Mouse (Mus musculus) ES-E14 (cell line): ENCODE results near the gene Dlgap1. TPM values are rescaled to one million over a fixed set of nuclear protein-coding genes. Genes with fewer than 3 reads are reported as not detected.

Source experiments
- DNase-seq: peaks from one replicate; pipeline ENCODE4 v3.0.0-alpha.2; 2013; ENCODE audit warnings: low read depth, low spot score
- H3K27ac ChIP-seq: 2 replicates; pipeline ENCODE4 v1.5.1; 2012; ENCODE audit warnings: low read depth, mild to moderate bottlenecking, low read length, moderate library complexity, mixed read lengths; ENCODE audit not compliant: poor library complexity, insufficient read depth, severe bottlenecking
- H3K36me3 ChIP-seq: 2 replicates; pipeline ENCODE4 v1.6.1; 2012; ENCODE audit warnings: mild to moderate bottlenecking, low read length, moderate library complexity, mixed read lengths; ENCODE audit not compliant: control insufficient read depth, poor library complexity, insufficient read depth, severe bottlenecking
- H3K4me1 ChIP-seq, 2 experiments: fragments of 150-350 bp in 1 of 2; sonication (generic) in 1 of 2; 2 replicates each; pipeline ENCODE4 v1.6.1; 2012; ENCODE audit warnings: low read length in 2 of 2, mild to moderate bottlenecking in 1 of 2, mixed read lengths in 1 of 2; ENCODE audit not compliant: control insufficient read depth in 2 of 2, insufficient read depth in 2 of 2, poor library complexity in 1 of 2
- H3K4me3 ChIP-seq, 2 experiments: fragments of 150-350 bp in 1 of 2; sonication (generic) in 1 of 2; 2 replicates each; pipeline ENCODE4 v1.5.1; 2012; ENCODE audit warnings: low read length in 2 of 2, low read depth in 1 of 2, mild to moderate bottlenecking in 1 of 2, mixed read lengths in 1 of 2; ENCODE audit not compliant: insufficient read depth in 1 of 2, poor library complexity in 1 of 2, severe bottlenecking in 1 of 2
- H3K9ac ChIP-seq: 2 replicates; pipeline ENCODE4 v1.6.1; 2012; ENCODE audit warnings: low read depth, mild to moderate bottlenecking, low read length, mixed read lengths; ENCODE audit not compliant: poor library complexity, insufficient read depth, severe bottlenecking
- H3K9me3 ChIP-seq: fragments of 150-350 bp; sonication (generic); 2 replicates; pipeline ENCODE4 v1.6.1; 2012; ENCODE audit warnings: low read depth, mild to moderate bottlenecking, low read length; ENCODE audit not compliant: control insufficient read depth, insufficient read depth
- CHD2 ChIP-seq: IDR thresholded peaks from 2 replicates; pipeline ENCODE4 v1.6.1; 2014; ENCODE audit warnings: mild to moderate bottlenecking, low read depth, low read length, inconsistent platforms
- HCFC1 ChIP-seq: IDR thresholded peaks from 2 replicates; pipeline ENCODE4 v1.6.1; 2012; ENCODE audit warnings: low read length, inconsistent platforms, borderline replicate concordance; ENCODE audit not compliant: insufficient read depth
- MAFK ChIP-seq: IDR thresholded peaks from 2 replicates; pipeline ENCODE4 v1.6.1; 2014; ENCODE audit warnings: mild to moderate bottlenecking, low read depth, low read length, inconsistent platforms; ENCODE audit not compliant: insufficient read depth
- ZC3H11A ChIP-seq: IDR thresholded peaks from 2 replicates; pipeline ENCODE4 v1.6.1; 2012; ENCODE audit warnings: low read depth, mild to moderate bottlenecking, inconsistent platforms, low read length, borderline replicate concordance
- ZNF384 ChIP-seq: IDR thresholded peaks from 2 replicates; pipeline ENCODE4 v1.6.1; 2012; ENCODE audit warnings: low read depth, low read length, inconsistent platforms
- in situ Hi-C, 2 experiments: fragments of 600-800 bp; cut with MboI; formaldehyde crosslinking; loops; one replicate each; pipeline ENCODE4 v1.15.1; 2025; ENCODE audit warnings: low sequenced_read_pairs in 2 of 2, inconsistent platforms in 1 of 2; ENCODE audit not compliant: unreplicated experiment in 2 of 2
- total RNA-seq: library from RNA; depleted of rRNA; stranded (reverse); fragments of 300-350 nt; gene quantifications from 2 replicates; pipeline ENCODE4 v1.2.3, GENCODE M21; 2012

Dlgap1 gene
- total RNA-seq, 1 experiment = 0.94 TPM

DNA sequence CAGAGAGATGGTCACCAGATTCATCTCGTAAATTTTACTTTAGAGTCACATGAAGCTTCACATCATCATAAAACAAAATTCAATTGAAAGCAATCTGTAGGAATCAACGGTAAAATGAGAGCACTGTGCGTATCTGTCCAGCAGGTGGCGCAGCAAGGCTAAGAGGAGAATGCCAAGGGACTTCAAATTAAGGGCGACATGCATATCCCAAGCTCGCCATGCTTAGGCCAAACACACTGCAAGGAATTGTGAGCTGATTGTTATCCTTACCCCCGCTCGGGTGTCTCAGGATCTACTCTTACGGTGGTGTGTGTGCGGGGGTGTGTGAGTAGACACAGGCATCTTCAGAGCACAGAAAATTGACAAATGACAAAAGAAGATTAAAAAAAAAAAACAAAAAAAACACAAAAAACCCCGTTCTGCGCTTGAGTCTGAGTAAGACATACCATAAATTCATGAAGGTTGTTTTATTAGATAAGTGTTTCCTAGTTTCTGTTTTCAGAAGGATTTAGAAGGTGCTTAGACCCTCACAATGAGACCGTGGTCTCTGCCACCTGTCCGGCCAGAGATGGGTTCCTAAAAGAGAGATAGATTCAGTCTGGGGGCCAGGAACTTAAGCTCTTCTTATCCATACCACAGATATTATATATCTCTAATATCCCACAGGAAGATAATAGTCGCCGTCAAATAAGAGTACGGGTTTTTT lies 461.0 kb downstream of the Dlgap1 start:
- H3K4me3 ChIP-seq = no peak overlapping the region
- TF ChIP-seq CHD2 = no peak
- 0 out of 2 replicates have a peak, but pooled peaks have one; percentile 14 for TF ChIP-seq ZC3H11A
- no peak overlapping the region for H3K9ac ChIP-seq

DNA sequence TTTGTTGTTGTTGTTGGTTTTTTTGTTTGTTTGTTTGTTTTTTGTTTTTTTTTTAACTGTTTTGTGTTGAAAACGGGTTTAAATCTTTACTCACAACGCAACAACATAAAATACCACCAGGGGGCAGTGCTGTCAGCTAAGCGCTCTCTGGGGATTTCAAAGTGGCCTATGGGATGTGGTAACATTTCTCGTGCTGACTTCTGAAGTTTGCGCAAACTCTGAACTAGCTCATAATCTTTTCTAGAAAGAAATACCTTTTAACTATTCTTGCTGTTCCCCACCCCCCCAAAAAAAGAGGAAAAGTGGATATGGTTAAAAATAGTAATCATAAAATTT lies 461.5 kb downstream of the Dlgap1 start:
- H3K4me1 ChIP-seq = no peaks in the 10 kb centered on the region; a peak in 1 of 4 replicates
- no peaks in the 10 kb centered on the region for H3K36me3 ChIP-seq
- no peak overlapping the region for H3K9ac ChIP-seq
- TF ChIP-seq ZC3H11A (peak; percentile 56; the same call in 1 of the 2 replicates), ZNF384 (no peak), MAFK (no peak), CHD2 (no peak)
- H3K4me3 ChIP-seq = no peak overlapping the region
- no peak overlapping the region for H3K27ac ChIP-seq
- in situ Hi-C loops = no loop called here
- no peaks in the 10 kb centered on the region for H3K9me3 ChIP-seq
- DNase-seq = peak; percentile 65

More for the DNA sequence above, 461.0 kb downstream of the Dlgap1 start:
- Histone ChIP-seq H3K36me3 (no peaks in the 10 kb centered on the region), H3K27ac (no peak overlapping the region), H3K4me1 (no peaks in the 10 kb centered on the region; a peak in 1 of 4 replicates), H3K9me3 (no peaks in the 10 kb centered on the region)
- in situ Hi-C loops = no loop called here
- DNase-seq = peak; percentile 62

DNA sequence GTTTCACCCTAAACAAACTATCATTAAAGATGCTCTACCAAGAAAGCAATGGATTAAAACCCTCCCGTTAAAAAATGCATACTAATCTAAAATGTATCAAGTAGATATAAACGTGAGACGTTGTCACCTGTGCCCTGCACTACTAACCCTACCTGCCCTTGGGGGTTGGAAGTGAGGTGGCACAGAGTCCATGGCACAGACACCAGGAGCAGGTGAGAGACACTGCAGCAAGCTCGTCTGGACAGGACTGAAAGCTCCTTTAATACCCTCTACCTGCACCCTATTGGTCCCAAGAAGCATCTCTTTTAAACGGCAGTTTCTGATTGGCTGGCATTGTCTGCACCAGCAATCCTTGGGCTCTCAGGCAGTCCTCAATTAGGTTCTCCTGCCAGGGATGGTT lies 464.0 kb downstream of the Dlgap1 start:
- H3K9ac ChIP-seq = no peak overlapping the region
- no peak for TF ChIP-seq ZNF384
- no peak for TF ChIP-seq HCFC1
- no peak for TF ChIP-seq CHD2
- no peak for TF ChIP-seq MAFK
- TF ChIP-seq ZC3H11A = no peak
- H3K36me3 ChIP-seq = no peaks in the 10 kb centered on the region
- no peak overlapping the region for H3K4me3 ChIP-seq
- no peak overlapping the region for H3K27ac ChIP-seq
- in situ Hi-C loops = no loop called here
- H3K9me3 ChIP-seq = no peaks in the 10 kb centered on the region
- no peak for DNase-seq
- no peaks in the 10 kb centered on the region; a peak in 1 of 4 replicates for H3K4me1 ChIP-seq

GRCm38 (mm10) chr17:70434549-70434948 lies 465.7 kb downstream of the Dlgap1 start:
- H3K4me3 ChIP-seq = no peak overlapping the region
- TF ChIP-seq MAFK (no peak), CHD2 (no peak), ZNF384 (no peak), ZC3H11A (no peak), HCFC1 (no peak)
- H3K9me3 ChIP-seq = no peaks in the 10 kb centered on the region
- H3K4me1 ChIP-seq = no peaks in the 10 kb centered on the region; a peak in 1 of 4 replicates
- DNase-seq = no peak
- H3K27ac ChIP-seq = no peak overlapping the region
- H3K9ac ChIP-seq = no peak overlapping the region
- no peaks in the 10 kb centered on the region for H3K36me3 ChIP-seq
- in situ Hi-C loops = no loop called here

DNA sequence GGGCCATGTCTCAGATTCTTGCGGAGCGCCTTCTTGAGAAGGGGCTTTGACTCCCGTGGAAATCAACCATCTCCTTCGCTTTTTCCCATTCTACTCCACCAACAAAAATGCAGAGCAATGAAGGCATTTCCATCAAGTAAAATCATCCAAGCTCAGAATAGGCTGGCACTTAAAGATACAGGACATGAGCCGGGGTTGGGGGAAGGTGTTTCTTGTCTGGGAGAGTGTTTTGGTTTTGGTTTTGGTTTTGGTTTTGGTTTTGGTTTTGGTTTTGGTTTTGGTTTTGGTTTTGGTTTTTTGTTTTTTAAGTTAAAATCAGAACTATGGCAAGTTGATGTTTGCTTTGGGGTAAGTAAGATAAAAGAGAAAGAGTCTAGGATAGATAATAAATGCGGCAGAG lies 466.7 kb downstream of the Dlgap1 start:
- in situ Hi-C loops = no loop called here
- no peak for DNase-seq

More for the DNA sequence above, 466.7 kb downstream of the Dlgap1 start:
- Histone ChIP-seq H3K4me1 (no peaks in the 10 kb centered on the region; a peak in 1 of 4 replicates), H3K27ac (no peak overlapping the region), H3K9ac (no peak overlapping the region), H3K36me3 (no peaks in the 10 kb centered on the region), H3K9me3 (no peaks in the 10 kb centered on the region), H3K4me3 (no peak overlapping the region)
- TF ChIP-seq ZNF384 = no peak
- no peak for TF ChIP-seq MAFK
- no peak for TF ChIP-seq ZC3H11A
- TF ChIP-seq HCFC1 = no peak
- TF ChIP-seq CHD2 = no peak
